Mouse (Mus musculus) limb, embryonic 15.5 days (tissue): ENCODE results near the gene Serpinb1b. TPM values are rescaled to one million over a fixed set of nuclear protein-coding genes. Genes with fewer than 3 reads are reported as not detected.

ENCODE experiments used
- ATAC-seq: fragments of 200-750 bp; cut with Nextera tagmentation; 2 replicates; pipeline ENCODE4 v1.8.0; 2017; ENCODE audit warnings: low read depth, moderate TSS enrichment; ENCODE audit not compliant: insufficient number of reproducible peaks, low FRiP score, low TSS enrichment
- H3K27ac ChIP-seq: fragments of 300-500 bp; sonication (generic); 2 replicates; pipeline ENCODE4 v1.5.1; 2015; ENCODE audit warnings: moderate library complexity, mild to moderate bottlenecking, inconsistent platforms
- H3K27me3 ChIP-seq: fragments of 300-500 bp; sonication (generic); 2 replicates; pipeline ENCODE4 v1.6.1; 2015; ENCODE audit warnings: inconsistent platforms
- H3K36me3 ChIP-seq: fragments of 300-500 bp; sonication (generic); 2 replicates; pipeline ENCODE4 v1.6.1; 2015; ENCODE audit warnings: inconsistent platforms
- H3K4me1 ChIP-seq: fragments of 300-500 bp; sonication (generic); 2 replicates; pipeline ENCODE4 v1.6.1; 2015; ENCODE audit warnings: inconsistent platforms
- H3K4me2 ChIP-seq: fragments of 300-500 bp; sonication (generic); 2 replicates; pipeline ENCODE4 v1.6.1; 2015; ENCODE audit warnings: mild to moderate bottlenecking, inconsistent platforms
- H3K4me3 ChIP-seq: fragments of 300-500 bp; sonication (generic); 2 replicates; pipeline ENCODE4 v1.5.1; 2015; ENCODE audit warnings: mild to moderate bottlenecking, inconsistent platforms
- H3K9ac ChIP-seq: fragments of 300-500 bp; sonication (generic); 2 replicates; pipeline ENCODE4 v1.6.1; 2015; ENCODE audit warnings: inconsistent platforms
- H3K9me3 ChIP-seq: fragments of 300-500 bp; sonication (generic); 2 replicates; pipeline ENCODE4 v1.6.1; 2016; ENCODE audit warnings: inconsistent platforms
- WGBS: fragments of 180-500 bp; shearing (Covaris S2); methylation state at CpG from one replicate; pipeline ENCODE4 v1.1.7; 2015; 5-methylcytosine and 5-hydroxymethylcytosine counted together
- polyA plus RNA-seq: library from polyadenylated mRNA; unstranded; fragments of >200 nt; fragmentation: Nextera tagmentation; extraction: Ambion mirVana; gene quantifications from 2 replicates; pipeline ENCODE4 v1.2.1, GENCODE M21; 2015

Serpinb1b gene
- polyA plus RNA-seq, 1 experiment from 2014 or later: 1.1 TPM

GRCm38 (mm10) chr13:33076247-33076646 is 2.1 kb upstream of the Serpinb1b start:
- H3K36me3 ChIP-seq: no peaks in the 10 kb centered on the region
- no peaks in the 10 kb centered on the region for H3K27me3 ChIP-seq
- H3K4me3 ChIP-seq: no peak overlapping the region
- ATAC-seq: no peak
- no peaks in the 10 kb centered on the region for H3K4me1 ChIP-seq
- no peak overlapping the region for H3K27ac ChIP-seq
- H3K4me2 ChIP-seq: no peak overlapping the region
- WGBS: 71% methylated on average over 3 of the region's 3 CpGs
- no peaks in the 10 kb centered on the region for H3K9me3 ChIP-seq
- H3K9ac ChIP-seq: no peak overlapping the region

GRCm38 (mm10) chr13:33077026-33077685 is 1.2 kb upstream of the Serpinb1b start:
- Histone ChIP-seq H3K4me1 (no peaks in the 10 kb centered on the region), H3K9ac (no peak overlapping the region), H3K9me3 (no peaks in the 10 kb centered on the region), H3K4me3 (no peak overlapping the region), H3K4me2 (no peak overlapping the region), H3K27me3 (no peaks in the 10 kb centered on the region), H3K27ac (no peak overlapping the region), H3K36me3 (no peaks in the 10 kb centered on the region)
- 89% methylated on average over 10 of the region's 10 CpGs for WGBS
- ATAC-seq: no peak

GRCm38 (mm10) chr13:33079391-33079790 is 1.0 kb downstream of the Serpinb1b start:
- H3K36me3 ChIP-seq: no peaks in the 10 kb centered on the region
- H3K27me3 ChIP-seq: no peaks in the 10 kb centered on the region
- no peak for ATAC-seq
- no peak overlapping the region for H3K9ac ChIP-seq
- no peak overlapping the region for H3K4me2 ChIP-seq
- H3K27ac ChIP-seq: no peak overlapping the region
- no peaks in the 10 kb centered on the region for H3K9me3 ChIP-seq
- no peak overlapping the region for H3K4me3 ChIP-seq
- no peaks in the 10 kb centered on the region for H3K4me1 ChIP-seq
- WGBS: 21% methylated on average over 6 of the region's 6 CpGs

GRCm38 (mm10) chr13:33080356-33080755 is 2.0 kb downstream of the Serpinb1b start:
- no peaks in the 10 kb centered on the region for H3K9me3 ChIP-seq
- no peaks in the 10 kb centered on the region; the same call in 1 of the 2 replicates for H3K4me1 ChIP-seq
- no peaks in the 10 kb centered on the region for H3K27me3 ChIP-seq
- H3K9ac ChIP-seq: no peak overlapping the region
- 25% methylated on average over 3 of the region's 3 CpGs for WGBS
- H3K4me2 ChIP-seq: no peak overlapping the region
- no peak overlapping the region for H3K4me3 ChIP-seq
- no peak for ATAC-seq
- H3K36me3 ChIP-seq: no peaks in the 10 kb centered on the region
- H3K27ac ChIP-seq: no peak overlapping the region

GRCm38 (mm10) chr13:33083834-33084233 is 5.5 kb downstream of the Serpinb1b start:
- Histone ChIP-seq H3K36me3 (no peaks in the 10 kb centered on the region), H3K9me3 (no peaks in the 10 kb centered on the region), H3K4me1 (no peaks in the 10 kb centered on the region; the same call in 1 of the 2 replicates), H3K27ac (no peak overlapping the region), H3K27me3 (no peaks in the 10 kb centered on the region), H3K9ac (no peak overlapping the region), H3K4me3 (no peak overlapping the region), H3K4me2 (no peak overlapping the region)
- 58% methylated on average over 2 of the region's 2 CpGs for WGBS
- no peak for ATAC-seq

GRCm38 (mm10) chr13:33084975-33085694 is 6.8 kb downstream of the Serpinb1b start:
- Histone ChIP-seq H3K4me3 (no peak overlapping the region), H3K4me2 (no peak overlapping the region), H3K36me3 (no peaks in the 10 kb centered on the region), H3K9ac (no peak overlapping the region), H3K9me3 (no peaks in the 10 kb centered on the region), H3K4me1 (no peaks in the 10 kb centered on the region; the same call in 1 of the 2 replicates), H3K27me3 (no peaks in the 10 kb centered on the region), H3K27ac (no peak overlapping the region)
- 68% methylated on average over 5 of the region's 5 CpGs for WGBS
- no peak for ATAC-seq

GRCm38 (mm10) chr13:33085695-33086432 is 7.5 kb downstream of the Serpinb1b start:
- H3K4me1 ChIP-seq: no peaks in the 10 kb centered on the region; the same call in 1 of the 2 replicates
- H3K36me3 ChIP-seq: no peaks in the 10 kb centered on the region
- no peak overlapping the region for H3K4me3 ChIP-seq
- no peak for ATAC-seq
- H3K9me3 ChIP-seq: no peaks in the 10 kb centered on the region
- H3K4me2 ChIP-seq: no peak overlapping the region
- no peak overlapping the region for H3K9ac ChIP-seq
- H3K27me3 ChIP-seq: no peaks in the 10 kb centered on the region
- no peak overlapping the region for H3K27ac ChIP-seq

GRCm38 (mm10) chr13:33089566-33089965 is 11.2 kb downstream of the Serpinb1b start:
- H3K9me3 ChIP-seq: no peaks in the 10 kb centered on the region
- no peaks in the 10 kb centered on the region for H3K27me3 ChIP-seq
- no peak overlapping the region for H3K4me3 ChIP-seq
- H3K4me2 ChIP-seq: no peak overlapping the region
- no peaks in the 10 kb centered on the region for H3K36me3 ChIP-seq
- no peaks in the 10 kb centered on the region; the same call in 1 of the 2 replicates for H3K4me1 ChIP-seq
- H3K9ac ChIP-seq: no peak overlapping the region
- H3K27ac ChIP-seq: no peak overlapping the region
- no peak for ATAC-seq
- WGBS: 55% methylated on average over 3 of the region's 3 CpGs

- H3K4me1 ChIP-seq: no peaks in the 10 kb centered on the region; the same call in 1 of the 2 replicates
- H3K4me2 ChIP-seq: no peak overlapping the region
- no peak overlapping the region for H3K9ac ChIP-seq
- H3K27ac ChIP-seq: no peak overlapping the region
- no peaks in the 10 kb centered on the region for H3K9me3 ChIP-seq
- no peak overlapping the region for H3K4me3 ChIP-seq
- WGBS: 56% methylated on average over 1 of the region's 1 CpGs
- H3K36me3 ChIP-seq: no peaks in the 10 kb centered on the region
- ATAC-seq: no peak
- no peaks in the 10 kb centered on the region for H3K27me3 ChIP-seq
These were observed 12.2 kb downstream of the Serpinb1b start for GRCm38 (mm10) chr13:33090546-33090945.

- Histone ChIP-seq H3K9me3 (no peaks in the 10 kb centered on the region), H3K4me1 (no peaks in the 10 kb centered on the region), H3K27ac (no peak overlapping the region), H3K27me3 (no peaks in the 10 kb centered on the region), H3K4me3 (no peak overlapping the region), H3K36me3 (no peaks in the 10 kb centered on the region), H3K9ac (no peak overlapping the region), H3K4me2 (no peak overlapping the region)
- no peak for ATAC-seq
- 93% methylated on average over 1 of the region's 1 CpGs for WGBS
These were observed 12.9 kb downstream of the Serpinb1b start for GRCm38 (mm10) chr13:33091306-33091705.

GRCm38 (mm10) chr13:33095575-33095974 is 17.2 kb downstream of the Serpinb1b start:
- no peak overlapping the region for H3K4me3 ChIP-seq
- no peaks in the 10 kb centered on the region for H3K27me3 ChIP-seq
- no peak for ATAC-seq
- no peak overlapping the region for H3K4me2 ChIP-seq
- H3K27ac ChIP-seq: no peak overlapping the region
- 82% methylated on average over 1 of the region's 1 CpGs for WGBS
- no peak overlapping the region for H3K9ac ChIP-seq
- H3K4me1 ChIP-seq: no peaks in the 10 kb centered on the region
- H3K36me3 ChIP-seq: no peaks in the 10 kb centered on the region
- H3K9me3 ChIP-seq: no peaks in the 10 kb centered on the region

GRCm38 (mm10) chr13:33105626-33106025 is 27.3 kb downstream of the Serpinb1b start:
- no peaks in the 10 kb centered on the region for H3K36me3 ChIP-seq
- no peak overlapping the region for H3K4me3 ChIP-seq
- ATAC-seq: no peak
- no peaks in the 10 kb centered on the region for H3K9me3 ChIP-seq
- no peaks in the 10 kb centered on the region for H3K27me3 ChIP-seq
- H3K9ac ChIP-seq: no peak overlapping the region
- no peak overlapping the region for H3K4me2 ChIP-seq
- no peaks in the 10 kb centered on the region for H3K4me1 ChIP-seq
- no peak overlapping the region for H3K27ac ChIP-seq
